Mouse (Mus musculus) heart, adult 2 months (tissue): ENCODE data around the gene Prkcd. TPM values are rescaled to one million over a fixed set of nuclear protein-coding genes. Genes with fewer than 3 reads are reported as not detected.

ENCODE experiments used
- DNase-seq, 2 experiments: peaks; one replicate each; pipeline ENCODE4 v3.0.0; 2021
- H3K27ac ChIP-seq: fragments of 200-600 bp; 2 replicates; pipeline ENCODE4 v1.8.1; 2022
- H3K27me3 ChIP-seq: fragments of 200-500 bp; 2 replicates; pipeline ENCODE4 v1.6.1; 2012; ENCODE audit warnings: mild to moderate bottlenecking, low read length, inconsistent platforms, mixed read lengths; ENCODE audit not compliant: control insufficient read depth, insufficient read depth
- H3K36me3 ChIP-seq: fragments of 200-500 bp; 2 replicates; pipeline ENCODE4 v1.6.1; 2012; ENCODE audit warnings: low read length, inconsistent platforms; ENCODE audit not compliant: control insufficient read depth, insufficient read depth
- H3K4me1 ChIP-seq: fragments of 200-500 bp; 2 replicates; pipeline ENCODE4 v1.6.1; 2011; ENCODE audit warnings: low read length; ENCODE audit not compliant: control insufficient read depth, insufficient read depth
- H3K4me3 ChIP-seq: fragments of 200-600 bp; 2 replicates; pipeline ENCODE4 v1.8.1; 2022
- H3K79me2 ChIP-seq: fragments of 200-500 bp; replicated peaks from 2 replicates; pipeline ENCODE4 v1.6.1; 2012; ENCODE audit warnings: mild to moderate bottlenecking, inconsistent platforms, low read length, moderate library complexity, mixed read lengths; ENCODE audit not compliant: control insufficient read depth, insufficient read depth
- H3K9ac ChIP-seq: fragments of 200-500 bp; 2 replicates; pipeline ENCODE4 v1.6.1; 2012; ENCODE audit warnings: low read depth, mild to moderate bottlenecking, control low read depth, inconsistent platforms, low read length, mixed read lengths
- CTCF ChIP-seq: fragments of 200-600 bp; IDR thresholded peaks from 2 replicates; pipeline ENCODE4 v1.8.1; 2022; ENCODE audit warnings: antibody characterized with exemption, mild to moderate bottlenecking, moderate library complexity
- EP300 ChIP-seq: fragments of 200-500 bp; IDR thresholded peaks from 2 replicates; pipeline ENCODE4 v1.6.1; 2011; ENCODE audit warnings: low read depth, low read length, control low read depth; ENCODE audit not compliant: insufficient read depth
- POLR2A ChIP-seq: fragments of 200-500 bp; IDR thresholded peaks from 2 replicates; pipeline ENCODE4 v1.6.1; 2011; ENCODE audit warnings: mild to moderate bottlenecking, low read depth, low read length, control low read depth; ENCODE audit not compliant: insufficient read depth
- WGBS: fragments of 180-500 bp; shearing (Covaris S2); methylation state at CpG from one replicate; pipeline ENCODE4 v1.1.7; 2018; 5-methylcytosine and 5-hydroxymethylcytosine counted together
- intact Hi-C: fragments of 180-260 bp; cut with DNase I; formaldehyde crosslinking; loops from one replicate; pipeline ENCODE4 v1.15.1; 2025
- polyA plus RNA-seq: library from polyadenylated mRNA; depleted of rRNA; stranded (reverse); fragments of >200 nt; gene quantifications from 2 replicates; pipeline ENCODE4 v1.2.3, GENCODE M21; 2012
- total RNA-seq, 2 experiments: library from RNA; stranded (reverse); gene quantifications; 2 replicates each; pipeline ENCODE4 v1.2.3; 2021

Prkcd gene
- total and polyA plus RNA-seq, 3 experiments, result 10.4 to 31.7 (median 12.6) TPM

DNA sequence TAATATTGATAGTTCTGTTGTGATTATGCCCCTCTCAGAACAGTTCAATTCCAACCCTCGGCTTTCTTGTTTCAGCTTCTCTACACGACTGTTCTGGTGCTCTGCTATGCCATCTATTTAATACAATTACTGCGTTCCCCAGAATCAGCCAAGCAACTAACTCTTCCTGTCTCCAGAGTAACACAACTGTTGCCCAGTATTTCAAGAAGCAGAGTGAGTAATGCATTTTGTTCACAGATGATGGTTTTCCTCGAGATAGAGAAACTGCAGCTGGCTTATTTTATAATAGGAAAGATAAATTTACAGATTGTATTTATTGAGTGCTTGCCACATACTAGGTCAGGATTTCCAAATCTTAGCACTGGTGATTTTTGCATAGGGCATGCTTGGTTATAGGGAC, 40.6 kb upstream of the Prkcd start:
- H3K36me3 ChIP-seq, result no peaks in the 10 kb centered on the region
- peaks cover 6% of the 10 kb centered on the region for H3K4me1 ChIP-seq
- H3K4me3 ChIP-seq, result no peak overlapping the region
- H3K9ac ChIP-seq, result no peak overlapping the region
- no peaks in the 10 kb centered on the region for H3K27me3 ChIP-seq
- TF ChIP-seq POLR2A (no peak), EP300 (no peak), CTCF (no peak)
- H3K27ac ChIP-seq, result no peak overlapping the region
- intact Hi-C loops, result no loop called here
- H3K79me2 ChIP-seq, result no peaks in the 10 kb centered on the region
- DNase-seq, result no peak
- WGBS, result 67% methylated on average over 4 of the region's 4 CpGs

DNA sequence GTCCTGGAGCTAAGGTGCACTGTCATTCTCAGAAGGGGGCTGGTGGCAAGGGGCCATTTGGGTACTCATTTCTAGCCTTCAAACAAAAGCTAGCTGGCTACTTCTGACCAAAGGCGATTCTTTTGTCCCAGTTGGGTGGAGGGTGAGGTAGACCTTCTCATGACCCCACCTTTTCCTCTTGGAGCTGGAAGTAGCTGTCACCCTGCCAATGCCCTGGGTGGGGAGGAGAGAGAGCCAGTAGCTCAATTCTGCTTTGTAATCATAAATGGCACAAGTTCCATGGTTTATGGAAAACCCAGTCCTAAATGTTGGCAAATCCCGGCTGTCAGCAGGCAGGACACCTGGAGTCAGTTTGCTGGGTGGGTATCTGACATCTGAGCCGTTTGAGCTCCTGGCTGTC, 40.1 kb upstream of the Prkcd start:
- peak; percentile 53 to 56 for DNase-seq
- intact Hi-C loops, result no loop called here
- peaks cover 4% of the 10 kb centered on the region for H3K4me1 ChIP-seq
- TF ChIP-seq EP300 (no peak), CTCF (no peak), POLR2A (no peak)
- peak overlapping the region; percentile 41; the same call in 1 of the 2 replicates for H3K27ac ChIP-seq
- 37% methylated on average over 3 of the region's 3 CpGs for WGBS
- no peak overlapping the region for H3K4me3 ChIP-seq
- no peaks in the 10 kb centered on the region for H3K36me3 ChIP-seq
- no peaks in the 10 kb centered on the region for H3K79me2 ChIP-seq
- H3K27me3 ChIP-seq, result no peaks in the 10 kb centered on the region
- H3K9ac ChIP-seq, result no peak overlapping the region

DNA sequence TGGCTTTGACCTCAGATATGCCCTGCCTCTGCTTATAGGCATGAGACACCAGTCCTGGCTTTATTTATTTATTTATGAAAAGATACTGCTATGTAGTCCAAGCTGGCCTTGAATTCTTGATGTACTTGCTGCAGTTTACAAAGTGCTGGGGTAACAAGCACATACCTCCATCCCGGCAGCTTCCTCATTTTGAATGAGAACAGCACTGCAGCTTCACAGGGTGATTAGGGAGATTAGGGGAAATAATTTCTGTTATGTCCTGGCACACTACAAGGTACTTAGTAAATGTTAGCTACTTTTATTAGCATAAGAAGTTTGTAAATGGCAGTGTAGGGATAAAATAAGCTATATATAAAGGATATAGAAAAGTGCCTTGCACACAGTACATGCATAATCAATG, 29.5 kb upstream of the Prkcd start:
- intact Hi-C loops, result loop anchor here (2.0 kb wide), 1 partner anchor 29 kb away; the partner anchor contains the start of gene Prkcd
- H3K4me3 ChIP-seq, result no peak overlapping the region
- H3K4me1 ChIP-seq, result peaks cover 2% of the 10 kb centered on the region
- H3K79me2 ChIP-seq, result no peaks in the 10 kb centered on the region
- no peak overlapping the region for H3K27ac ChIP-seq
- H3K27me3 ChIP-seq, result no peaks in the 10 kb centered on the region
- TF ChIP-seq EP300, result no peak
- no peak for TF ChIP-seq POLR2A
- TF ChIP-seq CTCF, result no peak
- no peak for DNase-seq
- peaks cover 2% of the 10 kb centered on the region for H3K36me3 ChIP-seq
- 73% methylated on average over 1 of the region's 1 CpGs for WGBS
- H3K9ac ChIP-seq, result no peak overlapping the region

DNA sequence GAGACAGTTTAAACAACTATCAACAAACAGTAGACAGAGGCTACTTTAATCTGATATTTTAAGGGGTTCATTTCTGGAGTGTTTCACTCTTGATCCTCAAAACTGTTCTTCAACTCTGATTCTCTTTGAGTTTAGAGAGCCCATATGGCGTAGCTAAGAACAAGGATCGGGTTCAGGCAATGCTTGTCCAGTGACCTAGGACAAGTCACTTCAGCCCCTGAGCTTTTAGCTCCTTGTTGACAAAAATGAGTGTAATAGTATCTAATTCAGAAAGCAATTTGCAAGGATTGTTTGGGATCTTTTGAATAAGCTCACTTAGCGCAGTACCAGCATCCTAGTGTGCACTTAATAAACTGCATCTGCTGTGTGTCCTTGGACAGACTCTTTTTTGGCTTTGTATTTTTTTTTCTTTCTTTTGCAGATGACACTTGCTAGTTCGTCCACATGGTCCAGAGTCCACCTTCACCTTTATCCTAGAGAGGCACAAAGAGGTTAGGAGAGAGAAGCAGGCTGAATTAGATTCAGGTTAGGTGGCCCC, 28.8 kb upstream of the Prkcd start:
- WGBS, result 44% methylated on average over 4 of the region's 4 CpGs
- no peaks in the 10 kb centered on the region for H3K27me3 ChIP-seq
- H3K27ac ChIP-seq, result peak overlapping the region; percentile 91
- H3K4me3 ChIP-seq, result peak overlapping the region; percentile 89
- no peak for DNase-seq
- peaks cover 2% of the 10 kb centered on the region for H3K36me3 ChIP-seq
- TF ChIP-seq CTCF (no peak), POLR2A (no peak), EP300 (no peak)
- peaks cover 2% of the 10 kb centered on the region for H3K4me1 ChIP-seq
- peak overlapping the region; percentile 82 for H3K9ac ChIP-seq
- H3K79me2 ChIP-seq, result no peaks in the 10 kb centered on the region
- intact Hi-C loops, result loop anchor here (2.0 to 5.0 kb wide), 2 partner anchors 28 to 42 kb away; partner anchors contain the start of gene Prkcd

DNA sequence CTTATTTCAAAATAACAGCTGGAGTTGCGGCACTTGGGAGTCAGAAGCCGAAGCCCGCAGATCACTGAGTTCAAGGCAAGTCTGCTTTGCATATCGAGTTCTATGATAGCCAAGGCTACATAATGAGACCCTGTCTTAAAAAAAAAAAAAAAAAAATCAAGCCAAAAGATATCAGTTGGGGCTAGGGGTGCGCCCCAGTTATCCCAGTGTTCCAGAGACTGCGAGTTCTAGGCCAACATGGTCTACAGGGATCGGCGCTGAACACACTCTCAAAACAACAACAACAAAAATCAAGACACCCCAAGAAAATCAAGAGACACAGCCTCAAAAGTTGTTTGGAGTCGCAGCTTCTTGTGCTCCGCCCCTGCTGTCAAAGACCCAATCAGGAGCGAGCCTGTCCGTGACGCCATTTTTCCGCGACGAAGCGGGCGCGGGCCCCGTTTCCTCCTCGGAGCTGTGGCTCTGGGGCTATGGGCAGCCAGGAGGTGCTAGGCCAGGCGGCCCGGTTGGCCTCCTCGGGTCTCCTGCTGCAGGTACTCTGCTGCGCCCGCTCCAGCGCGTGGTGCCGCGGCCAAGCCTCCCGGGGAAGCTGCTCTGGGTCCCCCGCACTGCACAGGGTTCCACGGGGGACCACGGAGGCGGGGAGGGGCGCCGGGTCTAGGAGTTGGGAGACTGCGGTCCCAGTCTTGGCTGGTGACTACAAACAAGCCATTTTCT, 28.1 kb upstream of the Prkcd start, which contains the start of gene Rft1:
Gene Rft1, plus strand, starts transcription at position 418 of the 717 bp plus-strand sequence.
- Histone ChIP-seq H3K4me1 (peaks cover 2% of the 10 kb centered on the region), H3K36me3 (peaks cover 2% of the 10 kb centered on the region), H3K4me3 (peak within 1 kb of the TSS; percentile 89), H3K9ac (peak within 1 kb of the TSS; percentile 82), H3K27me3 (no peaks in the 10 kb centered on the region), H3K79me2 (no peaks in the 10 kb centered on the region), H3K27ac (peak within 1 kb of the TSS; percentile 91)
- 3% methylated on average over 38 of the region's 38 CpGs for WGBS
- DNase-seq, result peak; percentile 97 to 100
- intact Hi-C loops, result loop anchor here (2.0 to 5.0 kb wide), 3 partner anchors 27 to 105 kb away; partner anchors contain the start of genes Prkcd and Tkt
- TF ChIP-seq CTCF, result peak; percentile 34
- TF ChIP-seq EP300, result no peak
- TF ChIP-seq POLR2A, result peak; percentile 90

DNA sequence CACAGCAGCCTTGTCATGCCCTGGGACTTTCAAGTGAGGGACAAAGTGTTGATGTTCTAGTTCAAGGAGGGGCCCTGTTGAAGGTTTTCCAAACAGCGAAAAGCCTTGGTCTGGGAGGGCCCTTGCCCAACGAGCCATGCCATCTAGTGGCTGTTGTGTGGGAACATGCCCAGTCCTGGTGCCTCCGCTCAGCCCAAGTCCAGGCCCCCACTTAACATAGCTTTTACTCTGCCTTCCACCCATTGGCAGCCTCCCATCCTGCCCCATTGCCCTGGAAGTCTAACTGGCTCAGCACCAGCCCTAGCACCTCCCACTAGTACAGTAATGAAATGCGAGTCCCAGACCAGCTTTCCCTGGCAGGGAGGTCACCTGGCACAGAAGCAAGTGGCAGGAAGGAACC, 25.0 kb upstream of the Prkcd start:
- intact Hi-C loops, result loop anchor here (1.0 to 5.0 kb wide), 2 partner anchors 39 to 58 kb away; no protein-coding TSS in a partner anchor
- Histone ChIP-seq H3K4me3 (no peak overlapping the region), H3K27ac (peak overlapping the region; percentile 12; the same call in 1 of the 2 replicates), H3K27me3 (no peaks in the 10 kb centered on the region), H3K79me2 (no peaks in the 10 kb centered on the region), H3K9ac (no peak overlapping the region), H3K36me3 (peaks cover 2% of the 10 kb centered on the region), H3K4me1 (peaks cover 2% of the 10 kb centered on the region)
- peak; percentile 52; the same call in 1 of the 2 replicates for TF ChIP-seq EP300
- peak; percentile 75 for TF ChIP-seq CTCF
- no peak for TF ChIP-seq POLR2A
- peak; percentile 71 to 87 for DNase-seq
- WGBS, result 10% methylated on average over 4 of the region's 4 CpGs
